Mouse (Mus musculus) kidney, postnatal 4 days (tissue): ENCODE data around the gene B3galnt2.
"Not testable (repeated sequence)": the region's sequence is repeated elsewhere in the genome, so short reads cannot be mapped to it uniquely, and the experiment has no call there.

Experiments
- DNase-seq, 2 experiments: peaks; one replicate each; pipeline ENCODE4 v3.0.0; 2021; ENCODE audit warnings: mixed read lengths in 2 of 2

Gene B3galnt2

GRCm38 (mm10) chr13:13953874-13954832, at the start of gene B3galnt2:
B3galnt2 (plus strand) TSS chr13:13954469.
- peak; percentile 96 to 97 for DNase-seq

- no peak for DNase-seq
Observed at GRCm38 (mm10) chr13:13911341-13911740, 42.9 kb upstream of the B3galnt2 start.

GRCm38 (mm10) chr13:13919396-13919795, 34.9 kb upstream of the B3galnt2 start:
- no peak for DNase-seq

GRCm38 (mm10) chr13:13922526-13922925, 31.7 kb upstream of the B3galnt2 start:
- DNase-seq: no peak

- DNase-seq: no peak
Observed at GRCm38 (mm10) chr13:13929982-13930381, 24.3 kb upstream of the B3galnt2 start.

- peak; percentile 59 to 69 for DNase-seq
Observed at GRCm38 (mm10) chr13:13954931-13955330, 662 bp downstream of the B3galnt2 start.

- DNase-seq: no peak
Observed at GRCm38 (mm10) chr13:13956686-13957085, 2.4 kb downstream of the B3galnt2 start.

- no peak for DNase-seq
Observed at GRCm38 (mm10) chr13:13960211-13960610, 5.9 kb downstream of the B3galnt2 start.

GRCm38 (mm10) chr13:13961046-13961445, 6.8 kb downstream of the B3galnt2 start:
- DNase-seq: no peak

- peak in 1 of 2 experiments; percentile 6 for DNase-seq
Observed at GRCm38 (mm10) chr13:13965388-13965964, 11.2 kb downstream of the B3galnt2 start.

GRCm38 (mm10) chr13:13966172-13966571, 11.9 kb downstream of the B3galnt2 start:
- DNase-seq: no peak

- no peak for DNase-seq
Observed at GRCm38 (mm10) chr13:13968629-13969111, 14.4 kb downstream of the B3galnt2 start.

- DNase-seq: no peak
Observed at GRCm38 (mm10) chr13:13969796-13970195, 15.5 kb downstream of the B3galnt2 start.

GRCm38 (mm10) chr13:13981842-13982241, 27.6 kb downstream of the B3galnt2 start:
- not testable (repeated sequence) for DNase-seq

GRCm38 (mm10) chr13:13983523-13983922, 29.3 kb downstream of the B3galnt2 start:
- DNase-seq: no peak

- no peak for DNase-seq
Observed at GRCm38 (mm10) chr13:13989135-13989534, 34.9 kb downstream of the B3galnt2 start.

GRCm38 (mm10) chr13:13990391-13990790, 36.1 kb downstream of the B3galnt2 start:
- DNase-seq: no peak

GRCm38 (mm10) chr13:13993041-13993440, 38.8 kb downstream of the B3galnt2 start:
- DNase-seq: no peak

- no peak for DNase-seq
Observed at GRCm38 (mm10) chr13:13995046-13995445, 40.8 kb downstream of the B3galnt2 start.

- DNase-seq: no peak
Observed at GRCm38 (mm10) chr13:13997476-13997875, 43.2 kb downstream of the B3galnt2 start.

GRCm38 (mm10) chr13:14002706-14003105, 48.4 kb downstream of the B3galnt2 start:
- DNase-seq: no peak

- DNase-seq: no peak
Observed at GRCm38 (mm10) chr13:14004086-14004485, 49.8 kb downstream of the B3galnt2 start.

GRCm38 (mm10) chr13:14004999-14005398, 50.7 kb downstream of the B3galnt2 start:
- no peak for DNase-seq

GRCm38 (mm10) chr13:14006056-14006455, 51.8 kb downstream of the B3galnt2 start:
- no peak for DNase-seq
